ENCODE assay signal across 15 mouse cellular contexts in genomic region chr4:117636891-117637613, GRCm38 (mm10). TPM values are rescaled to one million over a fixed set of nuclear protein-coding genes. Genes with fewer than 3 reads are reported as not detected.
DNase-seq lines count a peak whose midpoint lies in the region; ATAC-seq and TF ChIP-seq lines count a peak whose summit lies in the region.
"Had no signal": no experiment of that assay in that cellular context is flagged by ENCODE, and none has a peak within 500 bp of the region (broad histone marks: within the 10 kb centered on the region; RNA-seq: fewer than 3 reads in every experiment).

No protein-coding gene starts in this region.

- peak overlapping the region; percentile 26; the same call in 1 of the 2 replicates for H3K27ac ChIP-seq in forebrain, embryonic 11.5 days (ENCODE audit: low read depth, low read length)
- H3K27ac ChIP-seq in hindbrain, embryonic 13.5 days, result peak overlapping the region; percentile 86
- H3K27ac ChIP-seq in midbrain, embryonic 12.5 days (replicated peaks), result peak overlapping the region; percentile 35
- H3K27ac ChIP-seq: gastrocnemius, adult 2 months; heart, adult 2 months; liver, embryonic 15.5 days had no signal

- H3K27me3 ChIP-seq in forebrain, embryonic 11.5 days (ENCODE audit: control insufficient read depth, insufficient read depth, low read length), result no peaks in the 10 kb centered on the region
- H3K27me3 ChIP-seq in hindbrain, embryonic 13.5 days, result no peaks in the 10 kb centered on the region
- peaks cover 25% of the 10 kb centered on the region for H3K27me3 ChIP-seq in midbrain, embryonic 12.5 days
- H3K27me3 ChIP-seq: liver, embryonic 15.5 days had no signal

- no peaks in the 10 kb centered on the region for H3K9me3 ChIP-seq in forebrain, embryonic 11.5 days (ENCODE audit: control insufficient read depth, low read length)
- peaks cover 3% of the 10 kb centered on the region; the same call in 1 of the 2 replicates for H3K9me3 ChIP-seq in hindbrain, embryonic 13.5 days
- 0 out of 2 replicates have a peak, but pooled peaks cover 4% of the 10 kb centered on the region for H3K9me3 ChIP-seq in midbrain, embryonic 12.5 days
- H3K9me3 ChIP-seq: liver, embryonic 15.5 days had no signal

- intact Hi-C loops in left cerebral cortex, postnatal 14 days (cut with DNase I), result no loop called here

- no peak for TF ChIP-seq POLR2A in brain, embryonic 14.5 days (IDR thresholded peaks at IDR 0.05; ENCODE audit: borderline replicate concordance, extremely low read depth, insufficient read depth, insufficient read length, poor library complexity, severe bottlenecking)

- 0 out of 2 replicates have a peak, but pooled peaks have one; percentile 4 for TF ChIP-seq CTCF in brain, embryonic 14.5 days (IDR thresholded peaks at IDR 0.05; ENCODE audit: borderline replicate concordance, extremely low read depth, insufficient read depth, insufficient read length)

- peak overlapping the region; percentile 37 for H3K9ac ChIP-seq in forebrain, embryonic 11.5 days (ENCODE audit: low read length)
- peak overlapping the region; percentile 53; the same call in 1 of the 2 replicates for H3K9ac ChIP-seq in hindbrain, embryonic 13.5 days
- H3K9ac ChIP-seq in midbrain, embryonic 12.5 days (replicated peaks), result peak overlapping the region; percentile 8
- H3K9ac ChIP-seq: liver, embryonic 15.5 days had no signal

- WGBS in forebrain, embryonic 11.5 days, result 19% methylated on average over 22 of the region's 22 CpGs
- 32% methylated on average over 22 of the region's 22 CpGs for WGBS in hindbrain, embryonic 13.5 days
- 24% methylated on average over 22 of the region's 22 CpGs for WGBS in midbrain, embryonic 12.5 days

- DNase-seq in brain, embryonic 14.5 days (ENCODE audit: low read depth), result peak; percentile 78
- DNase-seq in forebrain, embryonic 11.5 days (ENCODE audit: low spot score), result no peak
- DNase-seq in left cerebral cortex, postnatal 14 days (ENCODE audit: low spot score in 2 of 2), result no peak
- DNase-seq in yolk sac, embryonic 10.5 days (ENCODE audit: low spot score), result no peak
- DNase-seq: cerebellum, adult 11 months; gastrocnemius, adult 2 months; heart, adult 2 months; heart, postnatal 36 days; kidney, adult 2 months; thymus, postnatal 25 days had no signal

- no peak; the same call in 1 of the 2 replicates for ATAC-seq in forebrain, embryonic 11.5 days (replicated peaks; ENCODE audit: low FRiP score)
- peak; percentile 69 for ATAC-seq in hindbrain, embryonic 13.5 days (ENCODE audit: low FRiP score)
- no peak for ATAC-seq in midbrain, embryonic 12.5 days (ENCODE audit: low FRiP score, low read depth)
- ATAC-seq in inflammation-experienced regulatory T-cells, adult 6 months, result no peak
- ATAC-seq in monocyte, adult 5-6 weeks (replicated peaks; ENCODE audit: insufficient number of reproducible peaks, low FRiP score, low TSS enrichment, poor library complexity, severe bottlenecking), result no peak

- H3K4me1 ChIP-seq in forebrain, embryonic 11.5 days (replicated peaks; ENCODE audit: control insufficient read depth, insufficient read depth, low read length), result peaks cover 9% of the 10 kb centered on the region; the same call in 1 of the 2 replicates
- H3K4me1 ChIP-seq in hindbrain, embryonic 13.5 days (replicated peaks), result peaks cover 43% of the 10 kb centered on the region
- peaks cover 26% of the 10 kb centered on the region for H3K4me1 ChIP-seq in midbrain, embryonic 12.5 days

- no peaks in the 10 kb centered on the region for H3K36me3 ChIP-seq in forebrain, embryonic 11.5 days (ENCODE audit: control insufficient read depth, insufficient read depth, low read length)
- H3K36me3 ChIP-seq in hindbrain, embryonic 13.5 days, result peaks cover 2% of the 10 kb centered on the region; the same call in 1 of the 2 replicates
- peaks cover 4% of the 10 kb centered on the region for H3K36me3 ChIP-seq in midbrain, embryonic 12.5 days

- H3K4me3 ChIP-seq in forebrain, embryonic 11.5 days (ENCODE audit: low read depth, low read length), result no peak overlapping the region
- no peak overlapping the region for H3K4me3 ChIP-seq in hindbrain, embryonic 13.5 days
- H3K4me3 ChIP-seq in midbrain, embryonic 12.5 days, result no peak overlapping the region
- H3K4me3 ChIP-seq: gastrocnemius, adult 2 months; heart, adult 2 months; liver, embryonic 15.5 days had no signal

- H3K4me2 ChIP-seq in forebrain, embryonic 11.5 days (ENCODE audit: low read depth, low read length, severe bottlenecking), result peak overlapping the region; percentile 12; the same call in 1 of the 2 replicates
- H3K4me2 ChIP-seq in hindbrain, embryonic 13.5 days, result no peak overlapping the region
- H3K4me2 ChIP-seq in midbrain, embryonic 12.5 days (replicated peaks), result no peak overlapping the region
- H3K4me2 ChIP-seq: liver, embryonic 15.5 days had no signal

RNA-seq across cellular contexts. Expression of gene Dmap1, which starts 45.0 kb away (rescaled TPM):
- polyA plus RNA-seq in brain, embryonic 14.5 days (2012; rRNA removed), result 60.3 and 62.8 TPM in 2 replicates
- polyA plus RNA-seq in forebrain, embryonic 11.5 days (2014; fragmentation: Nextera tagmentation; extraction: Ambion mirVana), result 79.1 and 85.9 TPM in 2 replicates
- polyA plus RNA-seq in hindbrain, embryonic 13.5 days (2015; fragmentation: Nextera tagmentation; extraction: Ambion mirVana), result 74.9 and 76.6 TPM in 2 replicates
- polyA plus RNA-seq in midbrain, embryonic 12.5 days (2016; fragmentation: Nextera tagmentation; extraction: Ambion mirVana), result 67.5 and 72.1 TPM in 2 replicates
- polyA plus RNA-seq in inflammation-experienced regulatory T-cells, adult 6 months (2017; shearing (Covaris generic)), result 10 to 100 TPM; 19.5 to 27.7 (median 21.6) TPM
- total RNA-seq in monocyte, adult 5-6 weeks (2017), result 18.1 to 30.9 TPM (median 23.9 TPM) in 3 replicates
- 10 to 100 TPM; 35.9 to 36.0 TPM for total RNA-seq in left cerebral cortex, postnatal 14 days (2021)

Comparison
In these comparisons a context has a peak if more than half of its experiments do, and no peak if none do; other contexts are left out.
1. H3K27ac ChIP-seq: peak in every context shown above with its lines; median percentile 86 in hindbrain, embryonic 13.5 days; 35 in midbrain, embryonic 12.5 days; 26 in forebrain, embryonic 11.5 days.